Mouse (Mus musculus): ENCODE data around the gene Olfr460. TPM values are rescaled to one million over a fixed set of nuclear protein-coding genes. Genes with fewer than 3 reads are reported as not detected.

Gene Olfr460
- polyA plus RNA-seq (2017; shearing (Covaris generic)) = not detected

GRCm38 (mm10) chr6:40569187-40569586 is at the start of gene Olfr460:
TSS of gene Olfr460 (plus strand) at chr6:40569487.

DNA sequence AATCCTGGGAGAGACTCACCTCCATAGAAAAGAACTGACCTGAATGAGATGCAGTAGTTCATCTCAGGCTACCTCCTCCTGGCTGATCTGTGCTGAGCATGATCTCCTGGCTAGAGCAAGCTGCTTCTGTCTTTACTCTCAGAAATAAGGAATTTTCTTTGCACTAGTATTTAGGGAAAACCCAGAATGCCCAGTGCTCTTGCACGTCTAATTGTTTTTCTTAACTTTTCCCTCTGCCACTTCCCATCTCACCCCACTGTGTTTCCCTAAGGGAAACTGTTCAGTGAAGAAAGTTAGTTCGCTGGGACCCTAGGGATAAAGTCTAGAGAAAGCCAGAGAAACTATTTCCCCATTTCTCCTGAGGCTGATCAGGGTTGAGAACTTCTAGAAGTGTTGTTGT is 14.3 kb upstream of the Olfr460 start, which contains the start of gene Olfr461:
TSS of gene Olfr461 (minus strand) at position 101 of the 400 bp plus-strand sequence.

GRCm38 (mm10) chr6:40585645-40586044 is 16.4 kb downstream of the Olfr460 start, which contains the start of gene Clec5a:
TSS of gene Clec5a (minus strand) at chr6:40585821.

GRCm38 (mm10) chr6:40613260-40613852 is 44.1 kb downstream of the Olfr460 start, which contains the start of gene Tas2r138:
TSS of gene Tas2r138 (minus strand) at chr6:40613310.

Other genes with a start within 250 kb of the Olfr460 start
- gene Agk, start 244.3 kb upstream of the Olfr460 start, polyA plus RNA-seq (2017; shearing (Covaris generic)) = 57.8 TPM
- gene E330009J07Rik, start 133.4 kb upstream of the Olfr460 start, polyA plus RNA-seq (2017; shearing (Covaris generic)) = 8.8 TPM
- gene Wee2, start 130.4 kb upstream of the Olfr460 start, polyA plus RNA-seq (2017; shearing (Covaris generic)) = 0.10 TPM
- 144 TPM for gene Ssbp1, start 98.1 kb upstream of the Olfr460 start, polyA plus RNA-seq (2017; shearing (Covaris generic))
- gene Tas2r137, start 78.3 kb upstream of the Olfr460 start, polyA plus RNA-seq (2017; shearing (Covaris generic)) = not detected
- gene Tas2r108, start 76.0 kb upstream of the Olfr460 start, polyA plus RNA-seq (2017; shearing (Covaris generic)) = not detected
- gene Prss37, start 50.0 kb upstream of the Olfr460 start, polyA plus RNA-seq (2017; shearing (Covaris generic)) = not detected
- not detected for gene Olfr461, start 14.4 kb upstream of the Olfr460 start, polyA plus RNA-seq (2017; shearing (Covaris generic))
- not detected for gene Clec5a, start 16.3 kb downstream of the Olfr460 start, polyA plus RNA-seq (2017; shearing (Covaris generic))
- gene Tas2r138, start 43.8 kb downstream of the Olfr460 start, polyA plus RNA-seq (2017; shearing (Covaris generic)) = not detected
- 0.09 TPM for gene Mgam, start 59.3 kb downstream of the Olfr460 start, polyA plus RNA-seq (2017; shearing (Covaris generic))

Data from inflammation-experienced regulatory T-cells, adult 16 weeks (primary cell).